Mouse (Mus musculus) limb, embryonic 10.5 days (tissue): ENCODE results near the gene Tpk1. TPM values are rescaled to one million over a fixed set of nuclear protein-coding genes. Genes with fewer than 3 reads are reported as not detected.

Experiments
- DNase-seq: peaks from one replicate; pipeline ENCODE4 v3.0.0-alpha.2; 2017; ENCODE audit warnings: low spot score
- H3K27ac ChIP-seq: fragments of 300-500 bp; sonication (generic); 2 replicates; pipeline ENCODE4 v1.5.1; 2016; ENCODE audit warnings: mild to moderate bottlenecking
- H3K27me3 ChIP-seq: fragments of 300-500 bp; sonication (generic); 2 replicates; pipeline ENCODE4 v1.6.1; 2016; ENCODE audit warnings: low read depth, mild to moderate bottlenecking; ENCODE audit not compliant: poor library complexity, severe bottlenecking
- H3K36me3 ChIP-seq: fragments of 300-500 bp; sonication (generic); 2 replicates; pipeline ENCODE4 v1.6.1; 2016; ENCODE audit warnings: mild to moderate bottlenecking, moderate library complexity
- H3K4me1 ChIP-seq: fragments of 300-500 bp; sonication (generic); 2 replicates; pipeline ENCODE4 v1.6.1; 2016
- H3K4me3 ChIP-seq: fragments of 300-500 bp; sonication (generic); 2 replicates; pipeline ENCODE4 v1.5.1; 2016; ENCODE audit warnings: mild to moderate bottlenecking, moderate library complexity
- H3K9me3 ChIP-seq: fragments of 300-500 bp; sonication (generic); replicated peaks from 2 replicates; pipeline ENCODE4 v1.6.1; 2016; ENCODE audit warnings: mild to moderate bottlenecking
- WGBS: fragments of 180-500 bp; shearing (Covaris S2); methylation state at CpG from one replicate; pipeline ENCODE4 v1.1.7; 2016; 5-methylcytosine and 5-hydroxymethylcytosine counted together
- polyA plus RNA-seq: library from polyadenylated mRNA; unstranded; fragments of >200 nt; fragmentation: Nextera tagmentation; extraction: Ambion mirVana; gene quantifications from 2 replicates; pipeline ENCODE4 v1.2.1, GENCODE M21; 2016

Gene Tpk1
- polyA plus RNA-seq, 1 experiment from 2014 or later = 7.9 TPM

GRCm38 (mm10) chr6:43492367-43492766 is 173.7 kb downstream of the Tpk1 start:
- Histone ChIP-seq H3K27ac (no peak overlapping the region), H3K27me3 (no peaks in the 10 kb centered on the region), H3K36me3 (no peaks in the 10 kb centered on the region), H3K9me3 (no peaks in the 10 kb centered on the region), H3K4me3 (no peak overlapping the region), H3K4me1 (no peaks in the 10 kb centered on the region)
- no peak for DNase-seq

- H3K27ac ChIP-seq = no peak overlapping the region
- no peaks in the 10 kb centered on the region for H3K4me1 ChIP-seq
- H3K9me3 ChIP-seq = no peaks in the 10 kb centered on the region
- H3K36me3 ChIP-seq = no peaks in the 10 kb centered on the region
- H3K27me3 ChIP-seq = no peaks in the 10 kb centered on the region
- WGBS = 79% methylated on average over 2 of the region's 2 CpGs
- H3K4me3 ChIP-seq = no peak overlapping the region
- no peak for DNase-seq
Measured at GRCm38 (mm10) chr6:43486691-43487090, 179.4 kb downstream of the Tpk1 start.

- Histone ChIP-seq H3K36me3 (no peaks in the 10 kb centered on the region), H3K4me1 (no peaks in the 10 kb centered on the region), H3K9me3 (no peaks in the 10 kb centered on the region), H3K27ac (no peak overlapping the region), H3K27me3 (no peaks in the 10 kb centered on the region), H3K4me3 (no peak overlapping the region)
- no peak for DNase-seq
- WGBS = 89% methylated on average over 3 of the region's 3 CpGs
Measured at GRCm38 (mm10) chr6:43480687-43481086, 185.4 kb downstream of the Tpk1 start.

- DNase-seq = no peak
- H3K9me3 ChIP-seq = no peaks in the 10 kb centered on the region
- no peak overlapping the region for H3K27ac ChIP-seq
- H3K4me1 ChIP-seq = no peaks in the 10 kb centered on the region
- no peaks in the 10 kb centered on the region for H3K27me3 ChIP-seq
- H3K4me3 ChIP-seq = no peak overlapping the region
- 76% methylated on average over 7 of the region's 7 CpGs for WGBS
- H3K36me3 ChIP-seq = no peaks in the 10 kb centered on the region
Measured at GRCm38 (mm10) chr6:43478810-43479209, 187.3 kb downstream of the Tpk1 start.

- H3K27ac ChIP-seq = no peak overlapping the region
- H3K9me3 ChIP-seq = no peaks in the 10 kb centered on the region
- WGBS = over 99% methylated on average over 3 of the region's 3 CpGs
- H3K4me3 ChIP-seq = no peak overlapping the region
- H3K27me3 ChIP-seq = no peaks in the 10 kb centered on the region
- no peak for DNase-seq
- no peaks in the 10 kb centered on the region for H3K4me1 ChIP-seq
- H3K36me3 ChIP-seq = no peaks in the 10 kb centered on the region
Measured at GRCm38 (mm10) chr6:43476406-43476805, 189.7 kb downstream of the Tpk1 start.

- Histone ChIP-seq H3K4me1 (no peaks in the 10 kb centered on the region), H3K27me3 (no peaks in the 10 kb centered on the region), H3K36me3 (no peaks in the 10 kb centered on the region), H3K27ac (no peak overlapping the region), H3K4me3 (no peak overlapping the region), H3K9me3 (no peaks in the 10 kb centered on the region)
- DNase-seq = no peak
Measured at GRCm38 (mm10) chr6:43475921-43476320, 190.2 kb downstream of the Tpk1 start.

- Histone ChIP-seq H3K27ac (no peak overlapping the region), H3K27me3 (no peaks in the 10 kb centered on the region), H3K4me3 (no peak overlapping the region), H3K36me3 (no peaks in the 10 kb centered on the region), H3K9me3 (no peaks in the 10 kb centered on the region), H3K4me1 (no peaks in the 10 kb centered on the region)
- WGBS = 87% methylated on average over 1 of the region's 1 CpGs
- no peak for DNase-seq
Measured at GRCm38 (mm10) chr6:43471556-43471955, 194.5 kb downstream of the Tpk1 start.

- H3K9me3 ChIP-seq = no peaks in the 10 kb centered on the region
- no peaks in the 10 kb centered on the region for H3K27me3 ChIP-seq
- no peak overlapping the region for H3K4me3 ChIP-seq
- no peaks in the 10 kb centered on the region for H3K36me3 ChIP-seq
- 89% methylated on average over 10 of the region's 10 CpGs for WGBS
- no peak for DNase-seq
- no peak overlapping the region for H3K27ac ChIP-seq
- H3K4me1 ChIP-seq = no peaks in the 10 kb centered on the region
Measured at GRCm38 (mm10) chr6:43468821-43469594, 197.1 kb downstream of the Tpk1 start.

GRCm38 (mm10) chr6:43462849-43463369 is 203.2 kb downstream of the Tpk1 start:
- DNase-seq = no peak
- Histone ChIP-seq H3K4me1 (no peaks in the 10 kb centered on the region), H3K4me3 (no peak overlapping the region), H3K36me3 (no peaks in the 10 kb centered on the region), H3K27me3 (no peaks in the 10 kb centered on the region), H3K9me3 (no peaks in the 10 kb centered on the region), H3K27ac (no peak overlapping the region)
- WGBS = 81% methylated on average over 2 of the region's 2 CpGs

GRCm38 (mm10) chr6:43462189-43462848 is 203.8 kb downstream of the Tpk1 start:
- H3K36me3 ChIP-seq = no peaks in the 10 kb centered on the region
- H3K4me3 ChIP-seq = no peak overlapping the region
- no peak overlapping the region for H3K27ac ChIP-seq
- H3K9me3 ChIP-seq = no peaks in the 10 kb centered on the region
- H3K27me3 ChIP-seq = no peaks in the 10 kb centered on the region
- DNase-seq = no peak
- 90% methylated on average over 2 of the region's 2 CpGs for WGBS
- H3K4me1 ChIP-seq = no peaks in the 10 kb centered on the region

- H3K9me3 ChIP-seq = no peaks in the 10 kb centered on the region
- DNase-seq = no peak
- WGBS = 83% methylated on average over 2 of the region's 2 CpGs
- H3K27ac ChIP-seq = no peak overlapping the region
- no peaks in the 10 kb centered on the region for H3K4me1 ChIP-seq
- H3K27me3 ChIP-seq = no peaks in the 10 kb centered on the region
- H3K4me3 ChIP-seq = no peak overlapping the region
- no peaks in the 10 kb centered on the region for H3K36me3 ChIP-seq
Measured at GRCm38 (mm10) chr6:43459082-43459481, 207.0 kb downstream of the Tpk1 start.

- no peaks in the 10 kb centered on the region for H3K4me1 ChIP-seq
- H3K27me3 ChIP-seq = no peaks in the 10 kb centered on the region
- DNase-seq = no peak
- H3K9me3 ChIP-seq = no peaks in the 10 kb centered on the region
- H3K4me3 ChIP-seq = no peak overlapping the region
- H3K27ac ChIP-seq = no peak overlapping the region
- WGBS = 94% methylated on average over 2 of the region's 2 CpGs
- H3K36me3 ChIP-seq = no peaks in the 10 kb centered on the region
Measured at GRCm38 (mm10) chr6:43457989-43458388, 208.1 kb downstream of the Tpk1 start.

- Histone ChIP-seq H3K4me3 (no peak overlapping the region), H3K9me3 (no peaks in the 10 kb centered on the region), H3K4me1 (no peaks in the 10 kb centered on the region), H3K27me3 (no peaks in the 10 kb centered on the region), H3K36me3 (no peaks in the 10 kb centered on the region), H3K27ac (no peak overlapping the region)
- no peak for DNase-seq
- WGBS = 74% methylated on average over 2 of the region's 2 CpGs
Measured at GRCm38 (mm10) chr6:43449498-43449897, 216.6 kb downstream of the Tpk1 start.
